Mouse (Mus musculus): ENCODE measurements at regions not wholly inside any gene's neighbourhood (a gene's known extent, or its start where the extent isn't known, plus 50 kb on each side); places are given as distances from the start of the nearest gene placed in this dataset.

- WGBS, result 61% methylated on average over 3 of the region's 3 CpGs
- Histone ChIP-seq H3K4me1 (replicated peaks; ENCODE audit: control insufficient read depth, insufficient read depth, low read length) (peaks cover 31% of the 10 kb centered on the region), H3K36me3 (ENCODE audit: control insufficient read depth, insufficient read depth, low read length) (no peaks in the 10 kb centered on the region), H3K4me3 (ENCODE audit: low read length) (no peak overlapping the region), H3K4me2 (ENCODE audit: low read depth, low read length) (no peak overlapping the region), H3K27me3 (ENCODE audit: control insufficient read depth, insufficient read depth, low read depth, low read length) (no peaks in the 10 kb centered on the region), H3K9ac (ENCODE audit: low read length) (no peak overlapping the region), H3K27ac (ENCODE audit: low read length) (peak overlapping the region; percentile 80; the same call in 1 of the 2 replicates), H3K9me3 (ENCODE audit: control insufficient read depth, low read length) (no peaks in the 10 kb centered on the region)
- no peak for ATAC-seq (ENCODE audit: low read depth)
Observed at GRCm38 (mm10) chr9:120775721-120776120, 153.3 kb upstream of the Ctnnb1 start.

GRCm38 (mm10) chr9:120776456-120777001, 152.5 kb upstream of the Ctnnb1 start:
- ATAC-seq (ENCODE audit: low read depth), result peak; percentile 61
- no peak overlapping the region for H3K9ac ChIP-seq (ENCODE audit: low read length)
- H3K27me3 ChIP-seq (ENCODE audit: control insufficient read depth, insufficient read depth, low read depth, low read length), result no peaks in the 10 kb centered on the region
- 19% methylated on average over 4 of the region's 4 CpGs for WGBS
- peaks cover 27% of the 10 kb centered on the region for H3K4me1 ChIP-seq (replicated peaks; ENCODE audit: control insufficient read depth, insufficient read depth, low read length)
- peak overlapping the region; percentile 80 for H3K27ac ChIP-seq (ENCODE audit: low read length)
- no peak overlapping the region for H3K4me3 ChIP-seq (ENCODE audit: low read length)
- no peaks in the 10 kb centered on the region for H3K9me3 ChIP-seq (ENCODE audit: control insufficient read depth, low read length)
- H3K36me3 ChIP-seq (ENCODE audit: control insufficient read depth, insufficient read depth, low read length), result no peaks in the 10 kb centered on the region
- H3K4me2 ChIP-seq (ENCODE audit: low read depth, low read length), result no peak overlapping the region

GRCm38 (mm10) chr9:120777016-120777415, 152.0 kb upstream of the Ctnnb1 start:
- H3K4me1 ChIP-seq (replicated peaks; ENCODE audit: control insufficient read depth, insufficient read depth, low read length), result peaks cover 22% of the 10 kb centered on the region
- WGBS, result 21% methylated on average over 6 of the region's 6 CpGs
- ATAC-seq (ENCODE audit: low read depth), result no peak

GRCm38 (mm10) chr9:120777501-120777900, 151.5 kb upstream of the Ctnnb1 start:
- Histone ChIP-seq H3K4me1 (replicated peaks; ENCODE audit: control insufficient read depth, insufficient read depth, low read length) (peaks cover 18% of the 10 kb centered on the region), H3K36me3 (ENCODE audit: control insufficient read depth, insufficient read depth, low read length) (no peaks in the 10 kb centered on the region), H3K4me2 (ENCODE audit: low read depth, low read length) (no peak overlapping the region), H3K27me3 (ENCODE audit: control insufficient read depth, insufficient read depth, low read depth, low read length) (no peaks in the 10 kb centered on the region), H3K9me3 (ENCODE audit: control insufficient read depth, low read length) (no peaks in the 10 kb centered on the region), H3K4me3 (ENCODE audit: low read length) (no peak overlapping the region), H3K27ac (ENCODE audit: low read length) (peak overlapping the region; percentile 81), H3K9ac (ENCODE audit: low read length) (no peak overlapping the region)
- 63% methylated on average over 10 of the region's 10 CpGs for WGBS
- ATAC-seq (ENCODE audit: low read depth), result no peak

More at GRCm38 (mm10) chr9:120777016-120777415, 152.0 kb upstream of the Ctnnb1 start:
- Histone ChIP-seq H3K36me3 (ENCODE audit: control insufficient read depth, insufficient read depth, low read length) (no peaks in the 10 kb centered on the region), H3K9ac (ENCODE audit: low read length) (no peak overlapping the region), H3K9me3 (ENCODE audit: control insufficient read depth, low read length) (no peaks in the 10 kb centered on the region), H3K4me3 (ENCODE audit: low read length) (no peak overlapping the region), H3K27me3 (ENCODE audit: control insufficient read depth, insufficient read depth, low read depth, low read length) (no peaks in the 10 kb centered on the region), H3K27ac (ENCODE audit: low read length) (peak overlapping the region; percentile 80), H3K4me2 (ENCODE audit: low read depth, low read length) (no peak overlapping the region)

- no peaks in the 10 kb centered on the region for H3K27me3 ChIP-seq (ENCODE audit: control insufficient read depth, insufficient read depth, low read depth, low read length)
- H3K9ac ChIP-seq (ENCODE audit: low read length), result no peak overlapping the region
- H3K9me3 ChIP-seq (ENCODE audit: control insufficient read depth, low read length), result no peaks in the 10 kb centered on the region
- H3K4me3 ChIP-seq (ENCODE audit: low read length), result no peak overlapping the region
- peaks cover 15% of the 10 kb centered on the region for H3K4me1 ChIP-seq (replicated peaks; ENCODE audit: control insufficient read depth, insufficient read depth, low read length)
- 21% methylated on average over 2 of the region's 2 CpGs for WGBS
- ATAC-seq (ENCODE audit: low read depth), result peak; percentile 60
- no peaks in the 10 kb centered on the region for H3K36me3 ChIP-seq (ENCODE audit: control insufficient read depth, insufficient read depth, low read length)
- no peak overlapping the region for H3K4me2 ChIP-seq (ENCODE audit: low read depth, low read length)
- peak overlapping the region; percentile 81 for H3K27ac ChIP-seq (ENCODE audit: low read length)
Observed at GRCm38 (mm10) chr9:120778423-120778822, 150.6 kb upstream of the Ctnnb1 start.

GRCm38 (mm10) chr9:120794210-120794609, 134.8 kb upstream of the Ctnnb1 start:
- no peaks in the 10 kb centered on the region for H3K36me3 ChIP-seq (ENCODE audit: control insufficient read depth, insufficient read depth, low read length)
- WGBS, result 73% methylated on average over 5 of the region's 5 CpGs

GRCm38 (mm10) chr9:120796111-120796880, 132.7 kb upstream of the Ctnnb1 start:
- Histone ChIP-seq H3K27ac (ENCODE audit: low read length) (no peak overlapping the region), H3K4me3 (ENCODE audit: low read length) (no peak overlapping the region), H3K9ac (ENCODE audit: low read length) (no peak overlapping the region), H3K9me3 (ENCODE audit: control insufficient read depth, low read length) (peaks cover 14% of the 10 kb centered on the region; the same call in 1 of the 2 replicates), H3K4me2 (ENCODE audit: low read depth, low read length) (no peak overlapping the region), H3K27me3 (ENCODE audit: control insufficient read depth, insufficient read depth, low read depth, low read length) (no peaks in the 10 kb centered on the region), H3K36me3 (ENCODE audit: control insufficient read depth, insufficient read depth, low read length) (no peaks in the 10 kb centered on the region), H3K4me1 (replicated peaks; ENCODE audit: control insufficient read depth, insufficient read depth, low read length) (no peaks in the 10 kb centered on the region)
- no peak for ATAC-seq (ENCODE audit: low read depth)
- WGBS, result 64% methylated on average over 10 of the region's 10 CpGs

More at GRCm38 (mm10) chr9:120794210-120794609, 134.8 kb upstream of the Ctnnb1 start:
- no peak for ATAC-seq (ENCODE audit: low read depth)
- Histone ChIP-seq H3K4me1 (replicated peaks; ENCODE audit: control insufficient read depth, insufficient read depth, low read length) (no peaks in the 10 kb centered on the region), H3K27ac (ENCODE audit: low read length) (no peak overlapping the region), H3K27me3 (ENCODE audit: control insufficient read depth, insufficient read depth, low read depth, low read length) (no peaks in the 10 kb centered on the region), H3K4me3 (ENCODE audit: low read length) (no peak overlapping the region), H3K9me3 (ENCODE audit: control insufficient read depth, low read length) (peaks cover 14% of the 10 kb centered on the region; the same call in 1 of the 2 replicates), H3K9ac (ENCODE audit: low read length) (no peak overlapping the region), H3K4me2 (ENCODE audit: low read depth, low read length) (no peak overlapping the region)

- H3K9me3 ChIP-seq (ENCODE audit: control insufficient read depth, low read length), result 0 out of 2 replicates have a peak, but pooled peaks cover 2% of the 10 kb centered on the region
- H3K4me3 ChIP-seq (ENCODE audit: low read length), result no peak overlapping the region
- no peak overlapping the region for H3K4me2 ChIP-seq (ENCODE audit: low read depth, low read length)
- H3K27me3 ChIP-seq (ENCODE audit: control insufficient read depth, insufficient read depth, low read depth, low read length), result no peaks in the 10 kb centered on the region
- no peak for ATAC-seq (ENCODE audit: low read depth)
- H3K4me1 ChIP-seq (replicated peaks; ENCODE audit: control insufficient read depth, insufficient read depth, low read length), result no peaks in the 10 kb centered on the region
- WGBS, result 45% methylated on average over 10 of the region's 10 CpGs
- H3K9ac ChIP-seq (ENCODE audit: low read length), result no peak overlapping the region
- no peak overlapping the region for H3K27ac ChIP-seq (ENCODE audit: low read length)
- no peaks in the 10 kb centered on the region for H3K36me3 ChIP-seq (ENCODE audit: control insufficient read depth, insufficient read depth, low read length)
Observed at GRCm38 (mm10) chr9:120797996-120798663, 130.9 kb upstream of the Ctnnb1 start.

- Histone ChIP-seq H3K9ac (ENCODE audit: low read length) (no peak overlapping the region), H3K27ac (ENCODE audit: low read length) (no peak overlapping the region), H3K4me2 (ENCODE audit: low read depth, low read length) (no peak overlapping the region), H3K4me1 (replicated peaks; ENCODE audit: control insufficient read depth, insufficient read depth, low read length) (no peaks in the 10 kb centered on the region), H3K27me3 (ENCODE audit: control insufficient read depth, insufficient read depth, low read depth, low read length) (no peaks in the 10 kb centered on the region), H3K9me3 (ENCODE audit: control insufficient read depth, low read length) (no peaks in the 10 kb centered on the region), H3K4me3 (ENCODE audit: low read length) (no peak overlapping the region), H3K36me3 (ENCODE audit: control insufficient read depth, insufficient read depth, low read length) (no peaks in the 10 kb centered on the region)
- no peak for ATAC-seq (ENCODE audit: low read depth)
- WGBS, result 27% methylated on average over 12 of the region's 12 CpGs
Observed at GRCm38 (mm10) chr9:120798901-120799300, 130.1 kb upstream of the Ctnnb1 start.
